Mouse (Mus musculus): Measurements from ENCODE around the gene 4931409K22Rik. TPM values are rescaled to one million over a fixed set of nuclear protein-coding genes. Genes with fewer than 3 reads are reported as not detected.

Gene 4931409K22Rik
- total RNA-seq, 4 experiments from 2014 or later, result not detected

GRCm38 (mm10) chr5:24541144-24541569 lies 15.5 kb downstream of the 4931409K22Rik start:
- DNase-seq (ENCODE audit: low spot score in 2 of 2), result no peak

GRCm38 (mm10) chr5:24540387-24541143 lies 16.0 kb downstream of the 4931409K22Rik start, which contains the start of gene Asb10:
Asb10 (minus strand) TSS chr5:24540978.
- DNase-seq (ENCODE audit: low spot score in 2 of 2), result peak; percentile 74 to 83

GRCm38 (mm10) chr5:24539571-24540296 lies 16.9 kb downstream of the 4931409K22Rik start:
- peak; percentile 13 to 35 for DNase-seq (ENCODE audit: low spot score in 2 of 2)

- peak; percentile 51 to 63 for DNase-seq (ENCODE audit: low spot score in 2 of 2)
Observed at GRCm38 (mm10) chr5:24537618-24538017, 19.0 kb downstream of the 4931409K22Rik start.

GRCm38 (mm10) chr5:24536511-24536910 lies 20.1 kb downstream of the 4931409K22Rik start:
- DNase-seq (ENCODE audit: low spot score in 2 of 2), result no peak

GRCm38 (mm10) chr5:24535731-24536130 lies 20.9 kb downstream of the 4931409K22Rik start:
- DNase-seq (ENCODE audit: low spot score in 2 of 2), result no peak

- no peak for DNase-seq (ENCODE audit: low spot score in 2 of 2)
Observed at GRCm38 (mm10) chr5:24534292-24534691, 22.3 kb downstream of the 4931409K22Rik start.

GRCm38 (mm10) chr5:24533391-24533790 lies 23.2 kb downstream of the 4931409K22Rik start:
- no peak for DNase-seq (ENCODE audit: low spot score in 2 of 2)

GRCm38 (mm10) chr5:24530042-24530689 lies 26.4 kb downstream of the 4931409K22Rik start:
- peak; percentile 88 to 89 for DNase-seq (ENCODE audit: low spot score in 2 of 2)

GRCm38 (mm10) chr5:24527780-24528179 lies 28.8 kb downstream of the 4931409K22Rik start:
- no peak for DNase-seq (ENCODE audit: low spot score in 2 of 2)

- DNase-seq (ENCODE audit: low spot score in 2 of 2), result no peak
Observed at GRCm38 (mm10) chr5:24526889-24527230, 29.7 kb downstream of the 4931409K22Rik start, which contains the start of gene Gbx1. Gbx1 (minus strand) TSS chr5:24527202.

- DNase-seq (ENCODE audit: low spot score in 2 of 2), result no peak
Observed at GRCm38 (mm10) chr5:24526190-24526888, 30.3 kb downstream of the 4931409K22Rik start.

- DNase-seq (ENCODE audit: low spot score in 2 of 2), result no peak
Observed at GRCm38 (mm10) chr5:24525360-24526189, 31.0 kb downstream of the 4931409K22Rik start.

- DNase-seq (ENCODE audit: low spot score in 2 of 2), result no peak
Observed at GRCm38 (mm10) chr5:24524522-24524921, 32.1 kb downstream of the 4931409K22Rik start.

GRCm38 (mm10) chr5:24523806-24524205 lies 32.8 kb downstream of the 4931409K22Rik start:
- DNase-seq (ENCODE audit: low spot score in 2 of 2), result no peak

GRCm38 (mm10) chr5:24521366-24521765 lies 35.2 kb downstream of the 4931409K22Rik start:
- DNase-seq (ENCODE audit: low spot score in 2 of 2), result no peak

GRCm38 (mm10) chr5:24512271-24512670 lies 44.3 kb downstream of the 4931409K22Rik start:
- DNase-seq (ENCODE audit: low spot score in 2 of 2), result peak; percentile 21 to 38

- peak in 1 of 2 experiments; percentile 45 for DNase-seq (ENCODE audit: low spot score in 2 of 2)
Observed at GRCm38 (mm10) chr5:24510635-24511034, 46.0 kb downstream of the 4931409K22Rik start.

GRCm38 (mm10) chr5:24508406-24508805 lies 48.2 kb downstream of the 4931409K22Rik start:
- DNase-seq (ENCODE audit: low spot score in 2 of 2), result no peak

- no peak for DNase-seq (ENCODE audit: low spot score in 2 of 2)
Observed at GRCm38 (mm10) chr5:24505513-24505912, 51.1 kb downstream of the 4931409K22Rik start.
